Mouse (Mus musculus) limb, embryonic 14.5 days (tissue): ENCODE measurements around the gene Il10ra. TPM values are rescaled to one million over a fixed set of nuclear protein-coding genes. Genes with fewer than 3 reads are reported as not detected.

ENCODE experiments used
- ATAC-seq: fragments of 200-750 bp; cut with Nextera tagmentation; 2 replicates; pipeline ENCODE4 v1.8.0; 2017; ENCODE audit warnings: low read depth, moderate number of reproducible peaks, moderate TSS enrichment; ENCODE audit not compliant: low FRiP score
- DNase-seq: peaks from one replicate; pipeline ENCODE4 v3.0.0-alpha.2; 2015; ENCODE audit warnings: low spot score
- H3K27ac ChIP-seq: fragments of 300-500 bp; sonication (generic); replicated peaks from 2 replicates; pipeline ENCODE4 v1.5.1; 2014; ENCODE audit warnings: low read depth, mild to moderate bottlenecking, low read length, moderate library complexity, mixed read lengths
- H3K27me3 ChIP-seq: fragments of 300-500 bp; sonication (generic); 2 replicates; pipeline ENCODE4 v1.6.1; 2014; ENCODE audit warnings: low read length, mixed read lengths; ENCODE audit not compliant: control insufficient read depth, insufficient read depth
- H3K36me3 ChIP-seq: fragments of 300-500 bp; sonication (generic); 2 replicates; pipeline ENCODE4 v1.6.1; 2014; ENCODE audit warnings: mild to moderate bottlenecking, low read length, moderate library complexity, mixed read lengths; ENCODE audit not compliant: control insufficient read depth, insufficient read depth
- H3K4me1 ChIP-seq: fragments of 300-500 bp; sonication (generic); 2 replicates; pipeline ENCODE4 v1.6.1; 2014; ENCODE audit warnings: antibody characterized with exemption, low read length, mixed read lengths; ENCODE audit not compliant: control insufficient read depth, insufficient read depth
- H3K4me2 ChIP-seq: fragments of 300-500 bp; sonication (generic); replicated peaks from 2 replicates; pipeline ENCODE4 v1.6.1; 2014; ENCODE audit warnings: low read depth, mild to moderate bottlenecking, low read length, moderate library complexity; ENCODE audit not compliant: severe bottlenecking
- H3K4me3 ChIP-seq: fragments of 300-500 bp; sonication (generic); replicated peaks from 2 replicates; pipeline ENCODE4 v1.5.1; 2014; ENCODE audit warnings: low read length
- H3K9ac ChIP-seq: fragments of 300-500 bp; sonication (generic); 2 replicates; pipeline ENCODE4 v1.6.1; 2014; ENCODE audit warnings: mild to moderate bottlenecking, low read depth, low read length, moderate library complexity; ENCODE audit not compliant: severe bottlenecking
- H3K9me3 ChIP-seq: fragments of 300-500 bp; sonication (generic); 2 replicates; pipeline ENCODE4 v1.6.1; 2016; ENCODE audit warnings: low read length; ENCODE audit not compliant: control insufficient read depth
- POLR2A ChIP-seq: fragments of 200-500 bp; IDR thresholded peaks from 2 replicates; pipeline ENCODE4 v1.8.0; 2012; ENCODE audit warnings: inconsistent platforms, mild to moderate bottlenecking, moderate library complexity, borderline replicate concordance; ENCODE audit not compliant: insufficient read depth, insufficient read length; ENCODE audit errors: extremely low read depth
- WGBS: fragments of 180-500 bp; shearing (Covaris S2); extraction: QIAGEN DNeasy Blood & Tissue Kit; methylation state at CpG from one replicate; pipeline ENCODE4 v1.1.7; 2014; 5-methylcytosine and 5-hydroxymethylcytosine counted together
- polyA plus RNA-seq, 2 experiments: library from polyadenylated mRNA; depleted of rRNA in 1 of 2; stranded (reverse) in 1 of 2; unstranded in 1 of 2; fragments of >200 nt; fragmentation: Nextera tagmentation in 1 of 2; extraction: Ambion mirVana in 1 of 2; gene quantifications; 2 replicates each; pipeline versions ENCODE4 v1.2.1 to v1.2.3; 2012 to 2014

The Il10ra gene
- polyA plus RNA-seq, 2 experiments: 1.3 to 1.6 TPM

DNA sequence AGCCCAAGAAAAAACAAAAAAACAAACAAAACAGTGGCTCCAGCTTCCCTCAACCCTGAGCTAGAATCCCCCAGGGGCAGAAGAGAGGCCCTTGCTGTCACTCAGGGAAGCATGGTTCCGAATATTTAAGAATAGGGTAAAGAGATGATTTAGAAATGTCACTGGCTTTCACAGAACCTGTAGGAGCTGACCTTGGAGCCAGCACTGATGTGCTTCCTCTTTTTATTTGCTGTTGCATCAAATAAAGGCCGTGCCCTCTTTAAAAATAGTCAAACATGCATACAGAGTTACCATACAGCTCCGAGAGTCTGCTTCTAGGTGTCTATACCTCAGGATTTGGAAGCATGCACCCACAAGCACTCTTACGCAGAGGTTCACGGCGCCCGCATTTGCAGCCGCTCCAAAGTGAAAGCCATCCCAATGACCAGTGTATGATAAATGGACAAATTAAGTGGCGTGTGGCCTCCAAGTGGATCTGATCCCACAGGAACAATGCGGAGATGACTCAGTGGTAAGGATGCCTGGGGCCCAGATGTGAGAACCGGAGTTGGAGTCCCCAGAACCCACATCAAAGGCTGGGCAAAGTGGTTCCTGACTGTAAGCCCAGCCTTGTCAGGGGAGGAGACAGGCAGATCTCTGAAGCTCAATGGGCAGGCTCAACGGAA lies 37.9 kb upstream of the Il10ra start:
- Histone ChIP-seq H3K4me3 (no peak overlapping the region), H3K27me3 (no peaks in the 10 kb centered on the region), H3K9me3 (no peaks in the 10 kb centered on the region), H3K4me1 (no peaks in the 10 kb centered on the region), H3K27ac (no peak overlapping the region), H3K4me2 (no peak overlapping the region), H3K9ac (no peak overlapping the region), H3K36me3 (no peaks in the 10 kb centered on the region)
- TF ChIP-seq POLR2A: no peak
- 80% methylated on average over 12 of the region's 12 CpGs for WGBS
- no peak for ATAC-seq
- DNase-seq: peak; percentile 5

DNA sequence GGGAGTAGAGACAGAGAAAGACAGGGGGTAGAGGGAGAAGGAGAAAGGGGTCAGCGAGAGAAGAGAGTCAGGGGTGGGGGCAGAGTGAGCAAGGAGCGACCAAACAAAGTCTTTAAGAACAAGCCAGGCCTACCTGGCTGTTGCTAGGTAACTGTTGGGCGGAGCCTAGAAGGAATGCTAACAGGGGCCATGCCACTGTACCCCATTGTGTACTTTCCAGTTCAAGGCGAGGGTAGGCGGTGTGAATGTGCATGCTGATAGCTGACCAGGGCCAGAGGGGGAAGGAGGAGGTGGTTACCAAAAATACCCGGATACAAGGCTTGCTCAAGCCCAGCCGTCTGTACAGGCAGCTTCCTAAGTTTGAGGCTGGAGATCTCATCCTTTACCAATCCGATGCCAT lies 32.8 kb upstream of the Il10ra start:
- no peak overlapping the region for H3K27ac ChIP-seq
- no peaks in the 10 kb centered on the region for H3K36me3 ChIP-seq
- WGBS: 89% methylated on average over 8 of the region's 8 CpGs
- H3K4me3 ChIP-seq: no peak overlapping the region
- no peak for TF ChIP-seq POLR2A
- no peak for DNase-seq
- ATAC-seq: no peak
- H3K4me2 ChIP-seq: no peak overlapping the region
- no peaks in the 10 kb centered on the region for H3K9me3 ChIP-seq
- no peaks in the 10 kb centered on the region for H3K27me3 ChIP-seq
- H3K9ac ChIP-seq: no peak overlapping the region
- no peaks in the 10 kb centered on the region for H3K4me1 ChIP-seq

DNA sequence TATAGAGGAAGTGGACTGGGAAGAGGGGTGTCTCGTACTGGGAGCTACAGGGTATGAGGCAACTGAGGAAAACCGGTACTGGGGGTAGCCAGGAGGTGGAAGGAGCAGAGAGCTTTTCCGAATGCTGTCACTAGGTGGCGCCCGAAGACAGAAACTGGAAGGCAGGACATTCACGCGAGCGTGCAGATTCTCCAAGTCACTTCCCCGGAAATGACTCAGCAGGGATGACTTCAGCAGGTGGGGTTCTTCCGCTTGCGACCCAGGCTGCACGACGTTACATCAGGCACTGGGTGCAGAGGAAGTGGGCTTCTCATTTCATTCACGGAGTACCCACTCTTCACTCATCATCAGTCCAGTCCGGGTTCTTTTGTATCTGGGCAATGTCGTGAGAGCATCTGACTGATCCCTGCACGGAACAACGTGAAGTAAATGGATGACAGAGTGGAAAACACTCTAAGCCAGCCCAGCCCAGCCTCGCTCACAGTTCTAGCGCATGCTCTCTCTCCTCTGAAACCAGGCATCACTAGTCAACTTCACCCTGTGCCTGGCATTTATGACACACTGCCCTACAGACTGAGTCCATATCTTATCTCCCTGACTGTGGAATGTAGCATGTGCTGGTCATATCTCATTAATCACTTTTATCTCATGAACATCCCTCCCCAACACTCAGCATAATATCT lies 31.6 kb upstream of the Il10ra start:
- H3K27ac ChIP-seq: no peak overlapping the region
- DNase-seq: peak; percentile 94
- ATAC-seq: peak; percentile 85
- no peaks in the 10 kb centered on the region for H3K9me3 ChIP-seq
- no peaks in the 10 kb centered on the region for H3K4me1 ChIP-seq
- H3K36me3 ChIP-seq: no peaks in the 10 kb centered on the region
- H3K4me3 ChIP-seq: peak overlapping the region; percentile 30
- H3K27me3 ChIP-seq: no peaks in the 10 kb centered on the region
- peak overlapping the region; percentile 32; the same call in 1 of the 2 replicates for H3K9ac ChIP-seq
- TF ChIP-seq POLR2A: no peak
- peak overlapping the region; percentile 46 for H3K4me2 ChIP-seq
- WGBS: 15% methylated on average over 20 of the region's 20 CpGs

DNA sequence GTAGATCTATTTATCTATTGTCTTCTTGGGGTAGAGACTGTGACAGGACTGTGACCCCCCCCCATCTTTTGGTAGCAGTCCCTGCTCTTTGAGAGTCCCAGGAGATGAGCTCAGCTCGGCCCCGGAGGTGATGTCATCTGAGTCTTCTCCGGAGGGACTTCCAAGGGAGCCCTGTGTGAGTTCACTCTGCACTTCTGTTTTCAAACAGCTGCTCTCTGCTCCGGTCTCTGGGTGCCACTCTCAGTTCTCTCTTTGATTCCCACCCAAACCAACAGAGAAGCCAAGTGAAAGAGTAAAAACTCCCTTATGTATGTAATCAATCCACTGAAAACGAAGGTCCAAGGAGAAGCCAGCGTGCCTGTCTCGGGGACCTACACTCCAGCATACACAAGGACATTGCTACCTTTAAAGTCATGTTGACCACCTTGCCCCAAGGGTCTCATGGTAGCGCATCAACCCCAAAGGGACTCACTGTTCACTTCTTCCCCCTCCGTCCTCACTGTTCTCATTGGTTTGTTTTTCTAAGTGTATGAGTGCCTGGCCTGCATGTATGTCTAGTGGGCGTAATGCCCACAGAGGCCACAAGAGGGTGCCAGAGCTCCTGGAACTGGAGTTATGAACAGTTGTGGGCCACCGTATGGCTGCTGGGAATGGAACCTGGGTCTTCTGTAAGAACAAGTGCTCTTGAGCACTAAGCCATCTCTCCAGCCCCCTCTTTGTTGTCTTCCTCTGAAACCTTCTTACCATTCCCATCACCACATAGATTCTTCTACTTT lies 30.5 kb upstream of the Il10ra start:
- ATAC-seq (no peak), DNase-seq (no peak)
- Histone ChIP-seq H3K36me3 (no peaks in the 10 kb centered on the region), H3K9ac (no peak overlapping the region), H3K4me1 (no peaks in the 10 kb centered on the region), H3K27ac (no peak overlapping the region), H3K4me3 (no peak overlapping the region), H3K9me3 (no peaks in the 10 kb centered on the region), H3K4me2 (no peak overlapping the region), H3K27me3 (no peaks in the 10 kb centered on the region)
- WGBS: 77% methylated on average over 11 of the region's 11 CpGs
- no peak for TF ChIP-seq POLR2A

DNA sequence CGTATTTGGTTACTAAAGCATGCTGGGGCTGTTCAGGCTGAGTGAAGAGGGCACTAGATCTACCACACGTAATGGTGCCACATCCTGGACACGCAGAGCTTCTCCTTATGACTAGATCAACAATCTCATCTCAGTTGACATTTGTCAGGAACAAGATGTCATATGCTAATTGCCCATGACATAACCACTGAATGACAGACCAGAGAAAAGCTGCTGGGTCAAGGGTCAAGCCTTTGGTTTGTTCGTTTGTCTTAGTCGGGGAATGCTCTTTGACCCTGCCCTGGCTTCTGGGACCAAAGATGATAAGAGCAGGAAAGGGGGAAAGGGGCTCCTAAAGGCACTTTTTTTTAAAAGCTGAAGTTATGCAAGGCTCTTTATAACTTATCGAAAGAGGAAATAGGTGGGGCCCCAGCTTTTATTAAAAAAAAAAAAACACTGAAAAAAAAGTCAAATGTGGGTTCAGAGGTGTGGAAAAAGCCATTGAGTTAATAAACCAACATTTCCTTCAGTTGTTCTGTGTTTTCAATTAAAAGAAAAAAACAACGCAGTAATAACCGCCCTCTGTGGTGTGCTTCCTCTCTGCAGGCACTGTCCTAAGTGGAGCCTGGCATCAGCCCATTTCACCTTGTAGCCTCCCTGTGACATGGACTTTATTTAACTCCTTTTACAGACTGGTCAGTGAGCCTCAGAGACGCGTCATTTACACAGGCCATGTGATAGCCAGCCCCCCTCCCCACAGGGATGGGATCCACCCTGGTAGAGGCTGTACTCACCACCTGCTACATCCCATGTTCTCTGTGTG lies 25.5 kb upstream of the Il10ra start:
- no peak overlapping the region for H3K4me3 ChIP-seq
- TF ChIP-seq POLR2A: no peak
- no peaks in the 10 kb centered on the region for H3K36me3 ChIP-seq
- H3K27ac ChIP-seq: no peak overlapping the region
- no peak for DNase-seq
- H3K9ac ChIP-seq: no peak overlapping the region
- WGBS: 44% methylated on average over 10 of the region's 10 CpGs
- no peak for ATAC-seq
- no peaks in the 10 kb centered on the region for H3K9me3 ChIP-seq
- no peak overlapping the region for H3K4me2 ChIP-seq
- no peaks in the 10 kb centered on the region for H3K4me1 ChIP-seq
- no peaks in the 10 kb centered on the region for H3K27me3 ChIP-seq
